Mouse (Mus musculus): ENCODE measurements around the gene 2410137M14Rik. TPM values are rescaled to one million over a fixed set of nuclear protein-coding genes. Genes with fewer than 3 reads are reported as not detected.

2410137M14Rik gene
- polyA plus RNA-seq, 1 experiment = 0.56 TPM

DNA sequence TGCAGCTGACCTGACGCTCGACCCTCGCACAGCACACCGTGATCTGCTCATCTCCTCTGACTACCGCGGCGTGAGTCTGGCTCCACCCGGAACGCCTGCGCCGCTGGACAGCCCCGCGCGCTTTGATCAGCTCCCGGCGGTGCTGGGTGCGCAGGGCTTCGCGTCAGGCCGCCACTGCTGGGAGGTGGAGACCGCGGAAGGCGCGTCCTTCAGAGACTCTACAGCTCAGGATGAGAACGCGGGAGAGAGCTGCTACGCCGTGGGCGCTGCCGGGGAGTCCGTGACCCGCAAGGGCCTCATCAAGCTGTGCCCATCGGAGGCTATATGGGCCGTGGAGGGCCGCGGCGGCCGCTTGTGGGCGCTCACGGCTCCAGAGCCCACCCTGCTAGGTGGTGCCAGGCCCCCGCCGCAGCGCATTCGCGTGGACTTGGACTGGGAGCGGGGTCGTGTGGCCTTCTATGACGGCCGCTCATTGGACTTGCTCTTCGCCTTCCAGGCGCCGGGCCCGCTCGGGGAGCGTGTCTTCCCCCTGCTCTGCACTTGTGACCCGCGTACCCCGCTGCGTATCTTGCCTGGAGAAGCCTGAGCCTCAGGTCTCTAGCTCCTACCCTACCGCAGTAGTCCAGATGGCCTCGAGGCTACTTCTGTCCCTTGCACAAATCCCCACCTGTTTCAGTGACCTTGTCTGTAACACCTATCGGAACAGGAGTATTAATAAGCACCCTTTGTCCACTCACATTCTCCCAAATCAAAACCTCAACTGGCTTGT, 33.8 kb downstream of the 2410137M14Rik start:
- Histone ChIP-seq H3K27me3 (ENCODE audit: control insufficient read depth, insufficient read depth, low read length) (no peaks in the 10 kb centered on the region), H3K36me3 (ENCODE audit: control insufficient read depth, insufficient read depth, low read length) (no peaks in the 10 kb centered on the region), H3K4me3 (ENCODE audit: control insufficient read depth, low read depth, low read length) (peak overlapping the region; percentile 49), H3K27ac (ENCODE audit: control insufficient read depth, insufficient read depth, low read depth, low read length) (no peak overlapping the region), H3K4me1 (ENCODE audit: control insufficient read depth, insufficient read depth, low read length) (peaks cover 19% of the 10 kb centered on the region)
- TF ChIP-seq POLR2A (IDR thresholded peaks at IDR 0.05; ENCODE audit: control insufficient read depth, low read depth, low read length) (peak; percentile 27; the same call in 1 of the 2 replicates), CTCF (IDR thresholded peaks at IDR 0.05; ENCODE audit: control insufficient read depth, insufficient read depth, insufficient replicate concordance, low read depth, low read length) (no peak)

DNA sequence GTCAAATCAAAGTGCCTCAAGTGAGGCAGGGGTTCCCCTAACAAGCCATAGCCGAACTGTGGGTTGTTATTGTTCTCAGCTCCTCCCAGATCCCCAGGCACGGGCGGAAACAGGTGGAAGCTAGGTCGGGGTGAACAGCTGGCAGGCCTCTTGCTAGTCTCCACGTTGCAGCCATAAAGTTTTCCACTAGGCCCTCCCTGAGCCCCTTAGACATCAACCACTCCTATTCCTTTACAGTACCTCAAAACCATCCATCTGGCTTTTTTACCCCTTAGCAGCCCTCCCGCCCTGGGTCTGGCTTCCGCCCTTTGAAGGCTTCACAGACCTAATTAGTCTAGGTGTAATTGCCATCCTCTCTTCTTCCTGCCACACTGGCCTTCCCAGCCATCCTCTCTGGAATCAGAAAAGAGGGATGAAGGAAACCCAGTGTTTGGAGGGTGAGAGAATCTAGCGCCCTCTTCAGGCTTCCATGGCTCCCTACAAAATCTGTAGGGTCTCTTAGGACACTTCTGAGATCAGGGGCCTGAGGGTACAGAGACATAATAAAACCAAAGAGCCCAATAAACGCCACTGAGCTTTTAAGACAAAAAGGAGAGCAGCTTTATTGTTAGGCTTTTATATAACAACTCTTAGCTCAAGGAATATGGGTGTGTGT, 36.8 kb downstream of the 2410137M14Rik start:
- no peaks in the 10 kb centered on the region for H3K36me3 ChIP-seq (ENCODE audit: control insufficient read depth, insufficient read depth, low read length)
- H3K27ac ChIP-seq (ENCODE audit: control insufficient read depth, insufficient read depth, low read depth, low read length) = no peak overlapping the region
- no peak overlapping the region for H3K4me3 ChIP-seq (ENCODE audit: control insufficient read depth, low read depth, low read length)
- H3K4me1 ChIP-seq (ENCODE audit: control insufficient read depth, insufficient read depth, low read length) = peaks cover 19% of the 10 kb centered on the region
- TF ChIP-seq POLR2A (IDR thresholded peaks at IDR 0.05; ENCODE audit: control insufficient read depth, low read depth, low read length) (no peak), CTCF (IDR thresholded peaks at IDR 0.05; ENCODE audit: control insufficient read depth, insufficient read depth, insufficient replicate concordance, low read depth, low read length) (no peak)
- H3K27me3 ChIP-seq (ENCODE audit: control insufficient read depth, insufficient read depth, low read length) = no peaks in the 10 kb centered on the region

DNA sequence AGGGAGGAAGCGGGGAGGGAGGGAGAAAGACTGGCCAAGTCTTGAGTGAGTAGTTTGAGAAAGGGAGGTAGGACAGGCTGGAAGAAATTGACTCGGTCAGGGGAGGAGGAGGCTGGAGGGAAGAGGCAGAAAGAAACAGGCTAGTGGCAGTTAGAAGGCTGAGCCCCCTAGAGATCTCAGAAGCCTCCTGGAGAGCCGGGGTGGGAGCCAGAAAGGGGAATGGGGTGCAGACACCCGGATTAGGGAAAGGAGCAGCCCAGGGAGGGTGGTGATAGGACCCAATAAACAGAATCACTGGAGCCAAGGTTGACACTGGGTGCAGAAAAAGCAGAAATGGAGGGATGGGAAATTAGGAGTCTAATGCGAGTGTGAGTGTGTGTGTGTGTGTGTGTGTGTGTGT, 37.3 kb downstream of the 2410137M14Rik start:
- Histone ChIP-seq H3K36me3 (ENCODE audit: control insufficient read depth, insufficient read depth, low read length) (no peaks in the 10 kb centered on the region), H3K4me3 (ENCODE audit: control insufficient read depth, low read depth, low read length) (no peak overlapping the region), H3K27ac (ENCODE audit: control insufficient read depth, insufficient read depth, low read depth, low read length) (no peak overlapping the region), H3K4me1 (ENCODE audit: control insufficient read depth, insufficient read depth, low read length) (peaks cover 19% of the 10 kb centered on the region), H3K27me3 (ENCODE audit: control insufficient read depth, insufficient read depth, low read length) (no peaks in the 10 kb centered on the region)
- TF ChIP-seq POLR2A (IDR thresholded peaks at IDR 0.05; ENCODE audit: control insufficient read depth, low read depth, low read length) (no peak), CTCF (IDR thresholded peaks at IDR 0.05; ENCODE audit: control insufficient read depth, insufficient read depth, insufficient replicate concordance, low read depth, low read length) (no peak)

DNA sequence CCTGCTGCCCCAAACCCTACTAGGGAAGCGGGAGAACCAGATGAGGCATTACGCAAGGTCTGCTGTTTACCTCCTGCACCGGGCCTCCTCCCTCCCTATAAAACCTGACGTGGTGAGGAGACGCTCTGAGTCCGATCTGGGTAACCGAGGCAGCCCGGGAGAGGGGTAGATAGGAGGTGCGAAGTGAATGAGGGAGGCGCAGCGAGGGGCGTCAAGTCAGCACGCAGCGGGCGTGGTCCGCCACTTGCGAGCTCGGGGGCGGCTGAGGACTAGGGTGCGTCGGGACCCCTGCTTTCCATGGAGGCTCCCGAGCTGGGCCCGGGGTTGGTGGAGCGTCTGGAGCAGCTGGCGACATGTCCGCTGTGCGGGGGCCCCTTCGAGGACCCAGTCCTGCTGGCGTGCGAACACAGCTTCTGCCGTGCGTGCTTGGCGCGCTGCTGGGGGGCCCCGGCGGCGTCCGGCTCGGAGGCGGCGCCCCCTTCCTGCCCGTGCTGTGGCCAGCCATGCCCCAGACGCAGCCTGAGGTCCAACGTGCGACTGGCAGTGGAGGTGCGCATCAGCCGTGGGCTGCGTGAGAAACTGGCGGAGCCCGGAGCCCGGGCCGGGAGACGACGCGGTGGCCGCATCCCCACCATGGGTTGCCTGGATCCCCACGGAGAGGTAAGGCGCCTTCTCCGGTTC, 38.1 kb downstream of the 2410137M14Rik start, which contains the start of gene Rnf39:
Gene Rnf39 (plus strand): TSS at position 128 of the 681 bp plus-strand sequence.
- H3K4me3 ChIP-seq (ENCODE audit: control insufficient read depth, low read depth, low read length) = peak within 1 kb of the TSS; percentile 21
- H3K4me1 ChIP-seq (ENCODE audit: control insufficient read depth, insufficient read depth, low read length) = peaks cover 19% of the 10 kb centered on the region
- H3K27me3 ChIP-seq (ENCODE audit: control insufficient read depth, insufficient read depth, low read length) = no peaks in the 10 kb centered on the region
- H3K36me3 ChIP-seq (ENCODE audit: control insufficient read depth, insufficient read depth, low read length) = no peaks in the 10 kb centered on the region
- H3K27ac ChIP-seq (ENCODE audit: control insufficient read depth, insufficient read depth, low read depth, low read length) = no peak within 1 kb of the TSS
- TF ChIP-seq CTCF (IDR thresholded peaks at IDR 0.05; ENCODE audit: control insufficient read depth, insufficient read depth, insufficient replicate concordance, low read depth, low read length) (no peak), POLR2A (IDR thresholded peaks at IDR 0.05; ENCODE audit: control insufficient read depth, low read depth, low read length) (no peak)

DNA sequence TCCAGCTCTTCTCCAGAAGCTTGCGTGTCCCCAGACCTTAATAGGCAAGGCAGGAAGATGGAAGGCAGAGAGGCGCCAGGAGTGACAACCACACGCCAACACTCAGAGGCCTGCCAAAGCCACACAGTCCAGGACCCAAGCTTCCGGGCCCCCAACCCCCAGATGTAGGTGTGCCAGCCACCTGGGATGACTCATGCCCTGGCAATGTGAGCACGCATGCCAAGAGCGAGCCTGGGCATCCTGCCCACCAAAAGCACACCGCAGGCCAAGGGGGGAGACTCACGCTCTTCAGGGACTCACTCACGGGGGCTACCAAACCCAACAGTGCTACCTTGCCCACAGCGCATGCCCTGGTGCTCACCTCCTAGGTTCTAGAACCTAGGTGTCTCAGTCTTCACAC, 38.6 kb downstream of the 2410137M14Rik start:
- H3K27ac ChIP-seq (ENCODE audit: control insufficient read depth, insufficient read depth, low read depth, low read length) = no peak overlapping the region
- H3K4me1 ChIP-seq (ENCODE audit: control insufficient read depth, insufficient read depth, low read length) = peaks cover 19% of the 10 kb centered on the region
- no peaks in the 10 kb centered on the region for H3K27me3 ChIP-seq (ENCODE audit: control insufficient read depth, insufficient read depth, low read length)
- H3K36me3 ChIP-seq (ENCODE audit: control insufficient read depth, insufficient read depth, low read length) = no peaks in the 10 kb centered on the region
- no peak for TF ChIP-seq CTCF (IDR thresholded peaks at IDR 0.05; ENCODE audit: control insufficient read depth, insufficient read depth, insufficient replicate concordance, low read depth, low read length)
- TF ChIP-seq POLR2A (IDR thresholded peaks at IDR 0.05; ENCODE audit: control insufficient read depth, low read depth, low read length) = no peak
- peak overlapping the region; percentile 21; the same call in 1 of the 2 replicates for H3K4me3 ChIP-seq (ENCODE audit: control insufficient read depth, low read depth, low read length)

DNA sequence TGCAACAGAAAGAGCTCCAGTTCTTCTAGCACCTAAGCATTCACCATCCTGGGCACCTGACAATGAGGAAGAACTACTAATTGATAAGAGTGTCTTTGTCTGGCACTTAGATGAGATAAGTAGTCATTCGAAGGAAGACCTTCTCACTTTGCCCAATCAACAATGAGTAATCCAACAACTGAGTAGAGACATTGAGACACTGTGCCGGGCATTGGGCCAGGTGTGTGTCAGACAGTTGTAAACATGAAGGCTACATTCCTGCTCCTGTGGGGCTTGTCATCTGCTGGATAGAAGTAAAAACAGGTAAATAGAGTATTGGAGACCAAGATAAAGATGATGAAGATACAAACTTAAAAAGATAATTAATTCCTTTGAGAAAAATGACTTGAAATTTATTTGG, 43.0 kb downstream of the 2410137M14Rik start:
- Histone ChIP-seq H3K4me1 (ENCODE audit: control insufficient read depth, insufficient read depth, low read length) (peaks cover 8% of the 10 kb centered on the region), H3K4me3 (ENCODE audit: control insufficient read depth, low read depth, low read length) (no peak overlapping the region), H3K27ac (ENCODE audit: control insufficient read depth, insufficient read depth, low read depth, low read length) (no peak overlapping the region), H3K36me3 (ENCODE audit: control insufficient read depth, insufficient read depth, low read length) (no peaks in the 10 kb centered on the region), H3K27me3 (ENCODE audit: control insufficient read depth, insufficient read depth, low read length) (no peaks in the 10 kb centered on the region)
- TF ChIP-seq CTCF (IDR thresholded peaks at IDR 0.05; ENCODE audit: control insufficient read depth, insufficient read depth, insufficient replicate concordance, low read depth, low read length) = no peak
- no peak for TF ChIP-seq POLR2A (IDR thresholded peaks at IDR 0.05; ENCODE audit: control insufficient read depth, low read depth, low read length)

DNA sequence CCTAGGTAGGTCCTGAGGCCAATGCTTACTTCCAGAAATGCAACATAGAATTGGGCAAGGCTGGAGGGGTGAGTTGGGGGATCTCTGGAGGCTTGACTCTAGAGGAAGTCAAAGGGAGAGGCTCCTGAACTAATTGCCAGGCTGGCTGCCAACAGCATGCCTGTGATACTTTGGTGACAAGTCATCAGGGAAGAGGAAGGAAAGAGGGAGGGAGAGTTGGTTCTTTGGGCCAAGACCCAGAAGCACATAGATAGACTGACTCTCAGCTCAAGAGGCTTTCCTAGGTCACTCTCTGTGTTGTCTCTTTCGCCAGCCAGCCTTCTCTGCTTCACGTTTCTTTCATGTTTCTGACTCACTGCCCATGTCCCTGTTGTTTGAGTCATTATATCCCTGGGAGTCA, 49.2 kb downstream of the 2410137M14Rik start:
- no peaks in the 10 kb centered on the region for H3K27me3 ChIP-seq (ENCODE audit: control insufficient read depth, insufficient read depth, low read length)
- no peak for TF ChIP-seq POLR2A (IDR thresholded peaks at IDR 0.05; ENCODE audit: control insufficient read depth, low read depth, low read length)
- TF ChIP-seq CTCF (IDR thresholded peaks at IDR 0.05; ENCODE audit: control insufficient read depth, insufficient read depth, insufficient replicate concordance, low read depth, low read length) = no peak
- H3K4me1 ChIP-seq (ENCODE audit: control insufficient read depth, insufficient read depth, low read length) = no peaks in the 10 kb centered on the region
- no peak overlapping the region for H3K4me3 ChIP-seq (ENCODE audit: control insufficient read depth, low read depth, low read length)
- no peaks in the 10 kb centered on the region for H3K36me3 ChIP-seq (ENCODE audit: control insufficient read depth, insufficient read depth, low read length)
- H3K27ac ChIP-seq (ENCODE audit: control insufficient read depth, insufficient read depth, low read depth, low read length) = no peak overlapping the region

Measured in testis, adult 2 months (tissue).